Mouse (Mus musculus) embryonic facial prominence, embryonic 12.5 days (tissue): ENCODE data around the gene Taok3. TPM values are rescaled to one million over a fixed set of nuclear protein-coding genes. Genes with fewer than 3 reads are reported as not detected.

ENCODE experiments used
- ATAC-seq: fragments of 200-750 bp; cut with Nextera tagmentation; 2 replicates; pipeline ENCODE4 v1.8.0; 2017; ENCODE audit not compliant: insufficient number of reproducible peaks, insufficient read depth, low FRiP score, low TSS enrichment
- H3K27ac ChIP-seq: fragments of 300-500 bp; sonication (generic); 2 replicates; pipeline ENCODE4 v1.5.1; 2016; ENCODE audit warnings: mild to moderate bottlenecking
- H3K27me3 ChIP-seq: fragments of 300-500 bp; sonication (generic); 2 replicates; pipeline ENCODE4 v1.6.1; 2016; ENCODE audit warnings: mild to moderate bottlenecking, moderate library complexity
- H3K36me3 ChIP-seq: fragments of 300-500 bp; sonication (generic); 2 replicates; pipeline ENCODE4 v1.6.1; 2016; ENCODE audit warnings: mild to moderate bottlenecking
- H3K4me1 ChIP-seq: fragments of 300-500 bp; sonication (generic); 2 replicates; pipeline ENCODE4 v1.6.1; 2016
- H3K4me2 ChIP-seq: fragments of 300-500 bp; sonication (generic); replicated peaks from 2 replicates; pipeline ENCODE4 v1.6.1; 2016; ENCODE audit warnings: mild to moderate bottlenecking, moderate library complexity
- H3K4me3 ChIP-seq: fragments of 300-500 bp; sonication (generic); 2 replicates; pipeline ENCODE4 v1.5.1; 2016; ENCODE audit warnings: mild to moderate bottlenecking
- H3K9ac ChIP-seq: fragments of 300-500 bp; sonication (generic); 2 replicates; pipeline ENCODE4 v1.6.1; 2016; ENCODE audit warnings: mild to moderate bottlenecking, moderate library complexity
- H3K9me3 ChIP-seq: fragments of 300-500 bp; sonication (generic); 2 replicates; pipeline ENCODE4 v1.6.1; 2016; ENCODE audit warnings: mild to moderate bottlenecking, moderate library complexity
- WGBS: fragments of 180-500 bp; shearing (Covaris S2); methylation state at CpG from one replicate; pipeline ENCODE4 v1.1.7; 2016; 5-methylcytosine and 5-hydroxymethylcytosine counted together
- polyA plus RNA-seq: library from polyadenylated mRNA; unstranded; fragments of >200 nt; fragmentation: Nextera tagmentation; extraction: Ambion mirVana; gene quantifications from 2 replicates; pipeline ENCODE4 v1.2.1, GENCODE M21; 2016

The Taok3 gene
- polyA plus RNA-seq, 1 experiment from 2014 or later, result 12.1 TPM

- Histone ChIP-seq H3K4me2 (no peak overlapping the region), H3K27ac (no peak overlapping the region), H3K9ac (no peak overlapping the region), H3K9me3 (no peaks in the 10 kb centered on the region), H3K4me1 (peaks cover 15% of the 10 kb centered on the region), H3K36me3 (peaks cover 4% of the 10 kb centered on the region; the same call in 1 of the 2 replicates), H3K4me3 (no peak overlapping the region), H3K27me3 (peaks cover 14% of the 10 kb centered on the region)
- WGBS, result 87% methylated on average over 2 of the region's 2 CpGs
- no peak for ATAC-seq
Observed at GRCm38 (mm10) chr5:117118220-117118619, 1.7 kb upstream of the Taok3 start.

DNA sequence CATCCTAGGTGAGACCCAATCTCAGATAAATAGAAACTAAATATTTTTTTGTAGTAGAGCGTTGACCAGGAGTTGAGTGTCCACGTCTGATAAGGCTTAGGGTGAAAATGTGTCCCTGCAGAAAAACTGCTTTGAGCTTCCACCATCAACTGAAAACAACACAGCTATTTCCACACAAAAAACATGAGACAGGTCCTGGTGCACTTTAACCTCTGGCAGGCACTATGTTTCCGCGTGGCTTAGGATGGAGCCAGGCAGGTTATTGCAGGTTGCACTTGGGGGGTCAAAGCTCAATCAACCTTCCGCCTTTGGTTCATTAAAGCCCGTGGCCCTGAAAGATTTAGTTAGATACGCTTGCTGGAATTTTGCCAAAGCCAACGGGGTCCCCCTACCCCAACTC is 1.1 kb upstream of the Taok3 start:
- H3K4me2 ChIP-seq, result no peak overlapping the region
- peaks cover 15% of the 10 kb centered on the region for H3K4me1 ChIP-seq
- H3K36me3 ChIP-seq, result no peaks in the 10 kb centered on the region
- ATAC-seq, result no peak
- H3K4me3 ChIP-seq, result no peak overlapping the region
- H3K27ac ChIP-seq, result no peak overlapping the region
- peaks cover 14% of the 10 kb centered on the region for H3K27me3 ChIP-seq
- no peaks in the 10 kb centered on the region for H3K9me3 ChIP-seq
- H3K9ac ChIP-seq, result no peak overlapping the region
- 64% methylated on average over 8 of the region's 8 CpGs for WGBS

GRCm38 (mm10) chr5:117120489-117121466 is 849 bp downstream of the Taok3 start:
- ATAC-seq, result peak; percentile 18; the same call in 1 of the 2 replicates
- WGBS, result 2% methylated on average over 40 of the region's 40 CpGs

GRCm38 (mm10) chr5:117121657-117122056 is 1.7 kb downstream of the Taok3 start:
- Histone ChIP-seq H3K27me3 (peaks cover 14% of the 10 kb centered on the region), H3K9ac (no peak overlapping the region), H3K9me3 (no peaks in the 10 kb centered on the region), H3K36me3 (no peaks in the 10 kb centered on the region), H3K27ac (no peak overlapping the region), H3K4me2 (peak overlapping the region; percentile 92), H3K4me3 (no peak overlapping the region), H3K4me1 (peaks cover 10% of the 10 kb centered on the region)
- WGBS, result 3% methylated on average over 2 of the region's 2 CpGs
- ATAC-seq, result no peak

More at GRCm38 (mm10) chr5:117120489-117121466, 849 bp downstream of the Taok3 start:
- Histone ChIP-seq H3K4me1 (peaks cover 10% of the 10 kb centered on the region), H3K4me3 (peak overlapping the region; percentile 79), H3K9me3 (no peaks in the 10 kb centered on the region), H3K4me2 (peak overlapping the region; percentile 92), H3K9ac (peak overlapping the region; percentile 65), H3K27ac (no peak overlapping the region), H3K27me3 (peaks cover 14% of the 10 kb centered on the region), H3K36me3 (no peaks in the 10 kb centered on the region)

- H3K27ac ChIP-seq, result no peak overlapping the region
- WGBS, result 88% methylated on average over 6 of the region's 6 CpGs
- H3K9me3 ChIP-seq, result no peaks in the 10 kb centered on the region
- ATAC-seq, result no peak
- H3K4me2 ChIP-seq, result no peak overlapping the region
- H3K36me3 ChIP-seq, result no peaks in the 10 kb centered on the region
- H3K4me3 ChIP-seq, result no peak overlapping the region
- H3K9ac ChIP-seq, result no peak overlapping the region
- peaks cover 10% of the 10 kb centered on the region for H3K4me1 ChIP-seq
- H3K27me3 ChIP-seq, result peaks cover 14% of the 10 kb centered on the region
Observed at GRCm38 (mm10) chr5:117123102-117123501, 3.2 kb downstream of the Taok3 start.

GRCm38 (mm10) chr5:117123840-117124239 is 3.9 kb downstream of the Taok3 start:
- Histone ChIP-seq H3K27me3 (peaks cover 14% of the 10 kb centered on the region), H3K4me2 (no peak overlapping the region), H3K4me3 (no peak overlapping the region), H3K4me1 (peaks cover 10% of the 10 kb centered on the region), H3K9ac (no peak overlapping the region), H3K9me3 (no peaks in the 10 kb centered on the region), H3K27ac (no peak overlapping the region), H3K36me3 (no peaks in the 10 kb centered on the region)
- WGBS, result 92% methylated on average over 4 of the region's 4 CpGs
- ATAC-seq, result no peak

- 0 out of 2 replicates have a peak, but pooled peaks have one; percentile 69 for ATAC-seq
- 76% methylated on average over 15 of the region's 16 CpGs for WGBS
Observed at GRCm38 (mm10) chr5:117125482-117126346, 5.8 kb downstream of the Taok3 start.

DNA sequence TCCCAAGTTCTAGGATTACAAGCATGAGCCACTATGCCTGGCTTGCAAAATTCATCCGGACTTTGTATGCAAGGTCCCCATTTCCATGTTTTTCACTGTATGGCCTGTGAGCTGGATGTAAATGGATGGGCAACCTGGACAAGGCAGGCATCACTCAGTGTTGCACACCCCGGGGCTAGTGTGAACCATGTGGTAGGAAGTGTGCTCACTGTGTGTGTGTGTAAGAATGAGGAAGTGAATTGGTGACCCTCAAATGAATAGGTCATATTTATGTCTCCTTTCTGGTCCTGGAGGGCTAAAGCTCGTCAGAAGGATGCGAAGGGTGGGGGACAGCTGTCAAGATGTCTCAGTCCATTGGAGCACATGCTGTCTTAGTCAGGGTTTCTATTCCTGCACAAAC is 7.1 kb downstream of the Taok3 start:
- WGBS, result 81% methylated on average over 4 of the region's 4 CpGs
- Histone ChIP-seq H3K9me3 (no peaks in the 10 kb centered on the region), H3K9ac (no peak overlapping the region), H3K4me1 (no peaks in the 10 kb centered on the region), H3K27ac (no peak overlapping the region), H3K4me3 (no peak overlapping the region), H3K4me2 (no peak overlapping the region), H3K36me3 (no peaks in the 10 kb centered on the region), H3K27me3 (peaks cover 3% of the 10 kb centered on the region)
- no peak for ATAC-seq

More at GRCm38 (mm10) chr5:117125482-117126346, 5.8 kb downstream of the Taok3 start:
- Histone ChIP-seq H3K4me1 (peaks cover 4% of the 10 kb centered on the region), H3K9me3 (no peaks in the 10 kb centered on the region), H3K27me3 (peaks cover 14% of the 10 kb centered on the region), H3K36me3 (no peaks in the 10 kb centered on the region), H3K27ac (no peak overlapping the region), H3K4me3 (no peak overlapping the region), H3K9ac (no peak overlapping the region), H3K4me2 (no peak overlapping the region)

GRCm38 (mm10) chr5:117130726-117131125 is 10.8 kb downstream of the Taok3 start:
- H3K9ac ChIP-seq, result no peak overlapping the region
- H3K4me3 ChIP-seq, result no peak overlapping the region
- H3K36me3 ChIP-seq, result no peaks in the 10 kb centered on the region
- H3K4me2 ChIP-seq, result no peak overlapping the region
- ATAC-seq, result no peak
- peaks cover 9% of the 10 kb centered on the region for H3K4me1 ChIP-seq
- WGBS, result 94% methylated on average over 15 of the region's 15 CpGs
- H3K27me3 ChIP-seq, result no peaks in the 10 kb centered on the region
- no peaks in the 10 kb centered on the region for H3K9me3 ChIP-seq
- H3K27ac ChIP-seq, result no peak overlapping the region

GRCm38 (mm10) chr5:117133446-117134065 is 13.6 kb downstream of the Taok3 start:
- Histone ChIP-seq H3K27me3 (no peaks in the 10 kb centered on the region), H3K4me2 (no peak overlapping the region), H3K36me3 (no peaks in the 10 kb centered on the region), H3K4me1 (peaks cover 17% of the 10 kb centered on the region), H3K27ac (no peak overlapping the region), H3K9me3 (no peaks in the 10 kb centered on the region), H3K4me3 (no peak overlapping the region), H3K9ac (no peak overlapping the region)
- 83% methylated on average over 17 of the region's 17 CpGs for WGBS
- ATAC-seq, result no peak
